Comparison of ENCODE assay signal across 8 mouse cellular contexts in genomic region chr1:146494221-146494620, GRCm38 (mm10). TPM values are rescaled to one million over a fixed set of nuclear protein-coding genes. Genes with fewer than 3 reads are reported as not detected.
A peak's percentile ranks its signal among the peaks of the same experiment; 100 is the strongest.
DNase-seq lines count a peak whose midpoint lies in the region; ATAC-seq and TF ChIP-seq lines count a peak whose summit lies in the region.

No protein-coding gene starts in this region.

- peak overlapping the region; percentile 25 for H3K4me2 ChIP-seq in kidney, postnatal 0 days (ENCODE audit: low read length)
- H3K4me2 ChIP-seq in embryonic facial prominence, embryonic 12.5 days (replicated peaks): peak overlapping the region; percentile 60
- peak overlapping the region; percentile 79 for H3K4me2 ChIP-seq in neural tube, embryonic 14.5 days (ENCODE audit: low read depth, low read length)

- 8% methylated on average over 7 of the region's 7 CpGs for WGBS in kidney, postnatal 0 days
- 9% methylated on average over 7 of the region's 7 CpGs for WGBS in embryonic facial prominence, embryonic 12.5 days
- WGBS in neural tube, embryonic 14.5 days: 8% methylated on average over 7 of the region's 7 CpGs

- 0 out of 2 replicates have a peak, but pooled peaks cover 11% of the 10 kb centered on the region for H3K27me3 ChIP-seq in kidney, postnatal 0 days (ENCODE audit: insufficient read depth, low read length)
- peaks cover 20% of the 10 kb centered on the region for H3K27me3 ChIP-seq in embryonic facial prominence, embryonic 12.5 days
- 0 out of 2 replicates have a peak, but pooled peaks cover 2% of the 10 kb centered on the region for H3K27me3 ChIP-seq in neural tube, embryonic 14.5 days (ENCODE audit: control insufficient read depth, insufficient read depth, low read length)

- no peak overlapping the region for H3K9ac ChIP-seq in kidney, postnatal 0 days (ENCODE audit: low read depth, low read length)
- no peak overlapping the region for H3K9ac ChIP-seq in embryonic facial prominence, embryonic 12.5 days
- peak overlapping the region; percentile 70 for H3K9ac ChIP-seq in neural tube, embryonic 14.5 days (replicated peaks; ENCODE audit: low read depth, low read length)

- no peaks in the 10 kb centered on the region for H3K9me3 ChIP-seq in kidney, postnatal 0 days (replicated peaks; ENCODE audit: low read length)
- H3K9me3 ChIP-seq in embryonic facial prominence, embryonic 12.5 days: no peaks in the 10 kb centered on the region
- no peaks in the 10 kb centered on the region for H3K9me3 ChIP-seq in neural tube, embryonic 14.5 days (ENCODE audit: control insufficient read depth, low read length)

- DNase-seq in kidney, postnatal 0 days (ENCODE audit: low spot score): no peak
- DNase-seq in kidney, postnatal 14 days: no peak
- peak; percentile 57 to 64 for DNase-seq in left cerebral cortex, postnatal 14 days (ENCODE audit: low spot score in 2 of 2)
- no peak for DNase-seq in gastrocnemius, postnatal 10 days
- no peak for DNase-seq in lung, postnatal 25 days (ENCODE audit: low spot score)
- DNase-seq in MN1 (ENCODE audit: low spot score): no peak

- TF ChIP-seq CTCF in kidney, postnatal 0 days (IDR thresholded peaks at IDR 0.05; ENCODE audit: low read depth): no peak

- intact Hi-C loops in left cerebral cortex, postnatal 14 days (cut with DNase I): no loop called here

- no peaks in the 10 kb centered on the region for H3K4me1 ChIP-seq in kidney, postnatal 0 days (replicated peaks; ENCODE audit: insufficient read depth, low read length)
- H3K4me1 ChIP-seq in embryonic facial prominence, embryonic 12.5 days: 0 out of 2 replicates have a peak, but pooled peaks cover 4% of the 10 kb centered on the region
- H3K4me1 ChIP-seq in neural tube, embryonic 14.5 days (ENCODE audit: control insufficient read depth, insufficient read depth, low read length): no peaks in the 10 kb centered on the region

- H3K27ac ChIP-seq in kidney, postnatal 0 days: no peak overlapping the region
- H3K27ac ChIP-seq in embryonic facial prominence, embryonic 12.5 days: no peak overlapping the region
- H3K27ac ChIP-seq in neural tube, embryonic 14.5 days (ENCODE audit: low read depth, low read length): peak overlapping the region; percentile 72

- no peak for ATAC-seq in kidney, postnatal 0 days (replicated peaks; ENCODE audit: low FRiP score, low read depth)
- ATAC-seq in embryonic facial prominence, embryonic 12.5 days (ENCODE audit: insufficient number of reproducible peaks, insufficient read depth, low FRiP score, low TSS enrichment): no peak
- no peak for ATAC-seq in neural tube, embryonic 14.5 days (ENCODE audit: low read depth)

- H3K36me3 ChIP-seq in kidney, postnatal 0 days (ENCODE audit: insufficient read depth, low read length): no peaks in the 10 kb centered on the region
- no peaks in the 10 kb centered on the region for H3K36me3 ChIP-seq in embryonic facial prominence, embryonic 12.5 days
- H3K36me3 ChIP-seq in neural tube, embryonic 14.5 days (ENCODE audit: control insufficient read depth, insufficient read depth, low read length): no peaks in the 10 kb centered on the region

- H3K4me3 ChIP-seq in kidney, postnatal 0 days (replicated peaks; ENCODE audit: low read depth, low read length): no peak overlapping the region
- peak overlapping the region; percentile 35 for H3K4me3 ChIP-seq in embryonic facial prominence, embryonic 12.5 days
- peak overlapping the region; percentile 59 for H3K4me3 ChIP-seq in neural tube, embryonic 14.5 days (ENCODE audit: low read depth, low read length)

RNA-seq across cellular contexts. Expression of gene Brinp3, which starts 0.3 kb away (rescaled TPM):
- not detected in 2 replicates for polyA plus RNA-seq in kidney, postnatal 0 days (2015; fragmentation: Nextera tagmentation; extraction: Ambion mirVana)
- polyA plus RNA-seq in embryonic facial prominence, embryonic 12.5 days (2016; fragmentation: Nextera tagmentation; extraction: Ambion mirVana): 2.5 and 3.1 TPM in 2 replicates
- total RNA-seq in left cerebral cortex, postnatal 14 days (2021): 10 to 100 TPM; 48.6 to 54.5 TPM
- 35.2 and 43.6 TPM in 2 replicates for polyA plus RNA-seq in neural tube, embryonic 14.5 days (2014; fragmentation: Nextera tagmentation; extraction: Ambion mirVana)
- under 1 TPM; 0.19 to 0.34 TPM for total RNA-seq in gastrocnemius, postnatal 10 days (2021)

Comparison
In these comparisons a context has a peak if more than half of its experiments do, and no peak if none do; other contexts are left out.
1. DNase-seq: peak in left cerebral cortex, postnatal 14 days (2 of 2); none in kidney, postnatal 0 days (single experiment), kidney, postnatal 14 days (single experiment), gastrocnemius, postnatal 10 days (single experiment), lung, postnatal 25 days (single experiment) and MN1 (single experiment).
2. H3K4me2 ChIP-seq: peak in every context shown above with its lines; median percentile 79 in neural tube, embryonic 14.5 days; 60 in embryonic facial prominence, embryonic 12.5 days; 25 in kidney, postnatal 0 days.